Mouse (Mus musculus): ENCODE measurements at regions not wholly inside any gene's neighbourhood (a gene's known extent, or its start where the extent isn't known, plus 50 kb on each side); places are given as distances from the start of the nearest gene placed in this dataset.

- no peak for DNase-seq (ENCODE audit: extremely low read depth, low read depth)
Measured at GRCm38 (mm10) chr13:84878178-84878849, 310.9 kb upstream of the Ccnh start.

GRCm38 (mm10) chr13:84905347-84905981, 283.7 kb upstream of the Ccnh start:
- DNase-seq (ENCODE audit: extremely low read depth, low read depth): no peak

GRCm38 (mm10) chr13:84905994-84906393, 283.2 kb upstream of the Ccnh start:
- DNase-seq (ENCODE audit: extremely low read depth, low read depth): no peak

- no peak for DNase-seq (ENCODE audit: extremely low read depth, low read depth)
Measured at GRCm38 (mm10) chr13:84931271-84931670, 257.9 kb upstream of the Ccnh start.

GRCm38 (mm10) chr13:84935610-84936009, 253.6 kb upstream of the Ccnh start:
- DNase-seq (ENCODE audit: extremely low read depth, low read depth): no peak

GRCm38 (mm10) chr13:84939695-84940094, 249.5 kb upstream of the Ccnh start:
- DNase-seq (ENCODE audit: extremely low read depth, low read depth): no peak

GRCm38 (mm10) chr13:84940936-84941335, 248.3 kb upstream of the Ccnh start:
- no peak for DNase-seq (ENCODE audit: extremely low read depth, low read depth)

- DNase-seq (ENCODE audit: extremely low read depth, low read depth): peak; percentile 60
Measured at GRCm38 (mm10) chr13:84950873-84951272, 238.3 kb upstream of the Ccnh start.

- no peak for DNase-seq (ENCODE audit: extremely low read depth, low read depth)
Measured at GRCm38 (mm10) chr13:84953161-84953560, 236.0 kb upstream of the Ccnh start.

GRCm38 (mm10) chr13:84953760-84954159, 235.4 kb upstream of the Ccnh start:
- DNase-seq (ENCODE audit: extremely low read depth, low read depth): no peak

- no peak for DNase-seq (ENCODE audit: extremely low read depth, low read depth)
Measured at GRCm38 (mm10) chr13:84968943-84969342, 220.3 kb upstream of the Ccnh start.
